Mouse (Mus musculus) heart, postnatal 0 days (tissue): Measurements from ENCODE around the gene Rgs14. TPM values are rescaled to one million over a fixed set of nuclear protein-coding genes. Genes with fewer than 3 reads are reported as not detected.
A peak's percentile ranks its signal among the peaks of the same experiment; 100 is the strongest.

Source experiments
- ATAC-seq: fragments of 200-750 bp; cut with Nextera tagmentation; 2 replicates; pipeline ENCODE4 v1.8.0; 2017; ENCODE audit warnings: low read depth, moderate number of reproducible peaks, moderate library complexity; ENCODE audit not compliant: insufficient read depth
- DNase-seq: peaks from one replicate; pipeline ENCODE4 v3.0.0-alpha.2; 2016; ENCODE audit warnings: low spot score
- H3K27ac ChIP-seq: fragments of 300-500 bp; sonication (generic); 2 replicates; pipeline ENCODE4 v1.5.1; 2014; ENCODE audit warnings: low read depth, mild to moderate bottlenecking
- H3K27me3 ChIP-seq: fragments of 300-500 bp; sonication (generic); 2 replicates; pipeline ENCODE4 v1.6.1; 2014; ENCODE audit warnings: low read length, mixed read lengths; ENCODE audit not compliant: control insufficient read depth, insufficient read depth
- H3K36me3 ChIP-seq: fragments of 300-500 bp; sonication (generic); replicated peaks from 2 replicates; pipeline ENCODE4 v1.6.1; 2014; ENCODE audit warnings: low read length, mixed read lengths; ENCODE audit not compliant: control insufficient read depth, insufficient read depth
- H3K4me1 ChIP-seq: fragments of 300-500 bp; sonication (generic); 2 replicates; pipeline ENCODE4 v1.6.1; 2014; ENCODE audit warnings: antibody characterized with exemption; ENCODE audit not compliant: control insufficient read depth, insufficient read depth
- H3K4me2 ChIP-seq: fragments of 300-500 bp; sonication (generic); 2 replicates; pipeline ENCODE4 v1.6.1; 2014; ENCODE audit warnings: low read depth, mild to moderate bottlenecking, low read length, moderate library complexity
- H3K4me3 ChIP-seq: fragments of 300-500 bp; sonication (generic); 2 replicates; pipeline ENCODE4 v1.5.1; 2014; ENCODE audit warnings: low read depth, low read length
- H3K9ac ChIP-seq: fragments of 300-500 bp; sonication (generic); replicated peaks from 2 replicates; pipeline ENCODE4 v1.6.1; 2014; ENCODE audit warnings: low read depth, low read length, mixed read lengths
- H3K9me3 ChIP-seq: fragments of 300-500 bp; sonication (generic); replicated peaks from 2 replicates; pipeline ENCODE4 v1.6.1; 2016; ENCODE audit warnings: low read length; ENCODE audit not compliant: control insufficient read depth
- CTCF ChIP-seq: IDR thresholded peaks from 2 replicates; pipeline ENCODE4 v1.5.1; 2016; ENCODE audit warnings: antibody characterized with exemption, control low read depth, low read depth
- EP300 ChIP-seq: IDR thresholded peaks from 2 replicates; pipeline ENCODE4 v1.6.1; 2016; ENCODE audit warnings: antibody characterized with exemption, low read depth
- whole genome bisulfite sequencing: fragments of 180-500 bp; shearing (Covaris S2); extraction: QIAGEN DNeasy Blood & Tissue Kit; methylation state at CpG from one replicate; pipeline ENCODE4 v1.1.7; 2014; 5-methylcytosine and 5-hydroxymethylcytosine counted together
- polyA plus RNA-seq: library from polyadenylated mRNA; unstranded; fragments of >200 nt; fragmentation: Nextera tagmentation; extraction: Ambion mirVana; gene quantifications from 2 replicates; pipeline ENCODE4 v1.2.1, GENCODE M21; 2015
- total RNA-seq: library from RNA; depleted of rRNA; stranded (reverse); fragments of >200 nt; gene quantifications from 2 replicates; pipeline ENCODE4 v1.2.3, GENCODE M21; 2014; ENCODE audit warnings: low replicate concordance; rRNA removed

Rgs14 gene
- total RNA-seq (0.46 and 1.1 TPM in 2 replicates), polyA plus RNA-seq (0.30 and 0.32 TPM in 2 replicates)

GRCm38 (mm10) chr13:55369531-55370114 lies at the start of gene Rgs14:
Gene Rgs14, plus strand, starts transcription at chr13:55369732.
- 43% methylated on average over 13 of the region's 13 CpGs for WGBS
- H3K9me3 ChIP-seq = no peaks in the 10 kb centered on the region
- ATAC-seq = no peak
- H3K4me3 ChIP-seq = peak within 1 kb of the TSS; percentile 29
- no peaks in the 10 kb centered on the region for H3K4me1 ChIP-seq
- peaks cover 23% of the 10 kb centered on the region; the same call in 1 of the 2 replicates for H3K27me3 ChIP-seq
- H3K36me3 ChIP-seq = no peaks in the 10 kb centered on the region
- no peak for DNase-seq
- TF ChIP-seq CTCF = no peak
- no peak within 1 kb of the TSS for H3K27ac ChIP-seq
- no peak within 1 kb of the TSS for H3K9ac ChIP-seq
- H3K4me2 ChIP-seq = peak within 1 kb of the TSS; percentile 29

DNA sequence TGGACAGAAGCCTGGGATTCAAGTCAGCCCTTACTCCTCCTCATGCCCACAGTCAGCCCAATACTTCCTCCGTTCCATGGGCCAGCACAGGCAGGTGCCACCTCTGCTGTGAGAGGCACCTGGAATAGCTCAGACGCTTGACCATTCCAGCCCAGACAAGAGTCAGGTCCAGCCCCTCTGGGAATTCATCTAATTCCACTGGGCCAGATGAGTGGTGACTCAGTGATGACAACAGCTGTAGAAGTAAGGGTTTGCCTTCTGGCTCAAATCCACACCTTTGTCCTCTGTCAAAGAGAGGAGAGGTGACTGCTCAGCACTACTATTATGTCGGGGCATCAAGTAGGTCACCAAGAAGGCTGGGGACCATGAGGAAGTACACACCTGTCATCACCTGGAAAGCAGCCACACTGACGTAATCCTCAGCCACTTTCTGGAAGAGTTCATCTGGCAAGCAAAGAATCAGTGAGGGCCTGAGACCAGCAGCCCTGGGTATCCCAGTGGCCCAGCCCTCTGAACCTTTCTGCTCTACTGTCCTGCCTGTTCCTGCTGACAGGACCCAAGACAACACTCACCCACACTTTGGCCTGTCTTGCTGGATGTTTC lies 49.5 kb upstream of the Rgs14 start, which contains the start of gene Prelid1:
TSS of gene Prelid1 (plus strand) at position 570 of the 603 bp plus-strand sequence.
- H3K9me3 ChIP-seq = no peaks in the 10 kb centered on the region
- WGBS = 36% methylated on average over 4 of the region's 4 CpGs
- H3K4me3 ChIP-seq = peak within 1 kb of the TSS; percentile 82
- H3K4me2 ChIP-seq = peak within 1 kb of the TSS; percentile 95
- no peaks in the 10 kb centered on the region for H3K27me3 ChIP-seq
- peaks cover 40% of the 10 kb centered on the region for H3K36me3 ChIP-seq
- ATAC-seq (no peak), DNase-seq (peak; percentile 15)
- peak within 1 kb of the TSS; percentile 90 for H3K9ac ChIP-seq
- H3K4me1 ChIP-seq = peaks cover 10% of the 10 kb centered on the region
- TF ChIP-seq CTCF = no peak
- no peak for TF ChIP-seq EP300
- peak within 1 kb of the TSS; percentile 75 for H3K27ac ChIP-seq

- Histone ChIP-seq H3K4me2 (peak within 1 kb of the TSS; percentile 95), H3K9ac (peak within 1 kb of the TSS; percentile 90), H3K4me3 (peak within 1 kb of the TSS; percentile 82), H3K36me3 (peaks cover 39% of the 10 kb centered on the region), H3K9me3 (no peaks in the 10 kb centered on the region), H3K27me3 (no peaks in the 10 kb centered on the region), H3K4me1 (peaks cover 10% of the 10 kb centered on the region), H3K27ac (peak within 1 kb of the TSS; percentile 75)
- DNase-seq = peak; percentile 87
- ATAC-seq = peak; percentile 94
- TF ChIP-seq CTCF = no peak
- 0% methylated on average over 70 of the region's 73 CpGs for WGBS
Observed at GRCm38 (mm10) chr13:55321434-55322129, 48.0 kb upstream of the Rgs14 start, which contains the start of gene Rab24. Gene Rab24, minus strand, starts transcription at chr13:55321946.

- H3K36me3 ChIP-seq = peaks cover 39% of the 10 kb centered on the region
- DNase-seq = peak; percentile 64
Observed at GRCm38 (mm10) chr13:55322130-55322825, 47.3 kb upstream of the Rgs14 start.

GRCm38 (mm10) chr13:55325596-55325995 lies 43.9 kb upstream of the Rgs14 start:
- Histone ChIP-seq H3K36me3 (peaks cover 31% of the 10 kb centered on the region), H3K27ac (no peak overlapping the region), H3K4me3 (no peak overlapping the region), H3K27me3 (no peaks in the 10 kb centered on the region), H3K9ac (no peak overlapping the region), H3K4me2 (no peak overlapping the region), H3K4me1 (peaks cover 31% of the 10 kb centered on the region), H3K9me3 (no peaks in the 10 kb centered on the region)
- TF ChIP-seq CTCF (no peak), EP300 (no peak)
- DNase-seq = no peak
- WGBS = 71% methylated on average over 11 of the region's 11 CpGs
- ATAC-seq = no peak

More at GRCm38 (mm10) chr13:55322130-55322825, 47.3 kb upstream of the Rgs14 start:
- peaks cover 10% of the 10 kb centered on the region for H3K4me1 ChIP-seq
- peak overlapping the region; percentile 95 for H3K4me2 ChIP-seq
- peak overlapping the region; percentile 75 for H3K27ac ChIP-seq
- peak overlapping the region; percentile 82 for H3K4me3 ChIP-seq
- H3K27me3 ChIP-seq = no peaks in the 10 kb centered on the region
- peak overlapping the region; percentile 90 for H3K9ac ChIP-seq
- WGBS = under 1% methylated on average over 31 of the region's 31 CpGs
- TF ChIP-seq CTCF = peak; percentile 36
- TF ChIP-seq EP300 = no peak
- no peak for ATAC-seq
- no peaks in the 10 kb centered on the region for H3K9me3 ChIP-seq
